Mouse (Mus musculus) thymus, adult 2 months (tissue): ENCODE data around the gene Anp32b. TPM values are rescaled to one million over a fixed set of nuclear protein-coding genes. Genes with fewer than 3 reads are reported as not detected.

ENCODE experiments used
- DNase-seq: peaks from one replicate; pipeline ENCODE4 v3.0.0; 2021
- H3K27ac ChIP-seq: fragments of 200-500 bp; 2 replicates; pipeline ENCODE4 v1.5.1; 2012; ENCODE audit warnings: low read length, control low read depth; ENCODE audit not compliant: control insufficient read depth, insufficient read depth
- H3K27me3 ChIP-seq: fragments of 200-500 bp; 2 replicates; pipeline ENCODE4 v1.6.1; 2012; ENCODE audit warnings: mild to moderate bottlenecking, low read length, moderate library complexity, mixed read lengths; ENCODE audit not compliant: control insufficient read depth, insufficient read depth
- H3K36me3 ChIP-seq: fragments of 200-500 bp; 2 replicates; pipeline ENCODE4 v1.6.1; 2012; ENCODE audit warnings: mild to moderate bottlenecking, low read length, moderate library complexity; ENCODE audit not compliant: control insufficient read depth, insufficient read depth
- H3K4me1 ChIP-seq: fragments of 200-500 bp; replicated peaks from 2 replicates; pipeline ENCODE4 v1.6.1; 2012; ENCODE audit warnings: low read length; ENCODE audit not compliant: control insufficient read depth, insufficient read depth
- H3K4me3 ChIP-seq: fragments of 200-500 bp; 2 replicates; pipeline ENCODE4 v1.5.1; 2012; ENCODE audit warnings: mild to moderate bottlenecking, low read length, control low read depth, moderate library complexity; ENCODE audit not compliant: control insufficient read depth, insufficient read depth
- CTCF ChIP-seq: fragments of 200-500 bp; IDR thresholded peaks from 2 replicates; pipeline ENCODE4 v1.5.1; 2012; ENCODE audit warnings: mild to moderate bottlenecking, control low read depth, low read length, moderate library complexity, borderline replicate concordance; ENCODE audit not compliant: control insufficient read depth, poor library complexity, insufficient read depth; ENCODE audit errors: extremely low read depth
- POLR2A ChIP-seq: fragments of 200-500 bp; IDR thresholded peaks from 2 replicates; pipeline ENCODE4 v1.6.1; 2012; ENCODE audit warnings: mild to moderate bottlenecking, low read length, control low read depth, moderate library complexity; ENCODE audit not compliant: control insufficient read depth, poor library complexity, insufficient read depth; ENCODE audit errors: extremely low read depth
- WGBS: fragments of 180-500 bp; shearing (Covaris S2); methylation state at CpG from one replicate; pipeline ENCODE4 v1.1.7; 2018; 5-methylcytosine and 5-hydroxymethylcytosine counted together
- polyA plus RNA-seq: library from polyadenylated mRNA; depleted of rRNA; stranded (reverse); fragments of >200 nt; gene quantifications from 2 replicates; pipeline ENCODE4 v1.2.3, GENCODE M21; 2012

Anp32b gene
- polyA plus RNA-seq, 1 experiment: 52.6 TPM

- Histone ChIP-seq H3K4me1 (peaks cover 43% of the 10 kb centered on the region), H3K36me3 (no peaks in the 10 kb centered on the region; the same call in 1 of the 2 replicates), H3K4me3 (peak overlapping the region; percentile 100), H3K27me3 (no peaks in the 10 kb centered on the region), H3K27ac (peak overlapping the region; percentile 91)
- TF ChIP-seq POLR2A (0 out of 2 replicates have a peak, but pooled peaks have one; percentile 23), CTCF (no peak)
- DNase-seq: peak; percentile 72
- under 1% methylated on average over 106 of the region's 111 CpGs for WGBS
Observed at GRCm38 (mm10) chr4:46451758-46452480, 1.2 kb downstream of the Anp32b start.

GRCm38 (mm10) chr4:46452481-46452850 is 1.8 kb downstream of the Anp32b start:
- Histone ChIP-seq H3K27ac (peak overlapping the region; percentile 91), H3K36me3 (no peaks in the 10 kb centered on the region; the same call in 1 of the 2 replicates), H3K27me3 (no peaks in the 10 kb centered on the region), H3K4me3 (peak overlapping the region; percentile 100), H3K4me1 (peaks cover 42% of the 10 kb centered on the region)
- DNase-seq: peak; percentile 57
- under 1% methylated on average over 19 of the region's 19 CpGs for WGBS
- TF ChIP-seq CTCF (no peak), POLR2A (no peak)

GRCm38 (mm10) chr4:46452855-46453719 is 2.4 kb downstream of the Anp32b start:
- Histone ChIP-seq H3K4me1 (peaks cover 37% of the 10 kb centered on the region), H3K36me3 (no peaks in the 10 kb centered on the region; the same call in 1 of the 2 replicates), H3K4me3 (peak overlapping the region; percentile 100), H3K27me3 (no peaks in the 10 kb centered on the region), H3K27ac (peak overlapping the region; percentile 91)
- DNase-seq: peak; percentile 19
- WGBS: 17% methylated on average over 13 of the region's 13 CpGs
- TF ChIP-seq CTCF: no peak
- TF ChIP-seq POLR2A: no peak

GRCm38 (mm10) chr4:46454097-46454864 is 3.6 kb downstream of the Anp32b start:
- H3K36me3 ChIP-seq: no peaks in the 10 kb centered on the region; the same call in 1 of the 2 replicates
- H3K27me3 ChIP-seq: no peaks in the 10 kb centered on the region
- peaks cover 26% of the 10 kb centered on the region for H3K4me1 ChIP-seq
- DNase-seq: no peak
- TF ChIP-seq CTCF: no peak
- no peak for TF ChIP-seq POLR2A
- WGBS: 36% methylated on average over 5 of the region's 5 CpGs
- H3K27ac ChIP-seq: peak overlapping the region; percentile 83
- no peak overlapping the region for H3K4me3 ChIP-seq

- H3K27ac ChIP-seq: no peak overlapping the region
- H3K4me3 ChIP-seq: no peak overlapping the region
- peaks cover 23% of the 10 kb centered on the region for H3K4me1 ChIP-seq
- peaks cover 18% of the 10 kb centered on the region for H3K36me3 ChIP-seq
- 72% methylated on average over 4 of the region's 4 CpGs for WGBS
- no peaks in the 10 kb centered on the region for H3K27me3 ChIP-seq
- no peak for DNase-seq
- no peak for TF ChIP-seq POLR2A
- no peak for TF ChIP-seq CTCF
Observed at GRCm38 (mm10) chr4:46456762-46457161, 6.1 kb downstream of the Anp32b start.

- peaks cover 23% of the 10 kb centered on the region for H3K4me1 ChIP-seq
- 82% methylated on average over 3 of the region's 3 CpGs for WGBS
- no peaks in the 10 kb centered on the region for H3K27me3 ChIP-seq
- no peak for DNase-seq
- no peak overlapping the region for H3K27ac ChIP-seq
- no peak overlapping the region for H3K4me3 ChIP-seq
- TF ChIP-seq POLR2A: no peak
- TF ChIP-seq CTCF: no peak
- H3K36me3 ChIP-seq: peaks cover 22% of the 10 kb centered on the region
Observed at GRCm38 (mm10) chr4:46457186-46457585, 6.5 kb downstream of the Anp32b start.
